Mouse (Mus musculus) embryonic facial prominence, embryonic 13.5 days (tissue): ENCODE measurements at regions not wholly inside any gene's neighbourhood (a gene's known extent, or its start where the extent isn't known, plus 50 kb on each side); places are given as distances from the start of the nearest gene placed in this dataset.

Experiments
- ATAC-seq: fragments of 200-750 bp; cut with Nextera tagmentation; 2 replicates; pipeline ENCODE4 v1.8.0; 2017; ENCODE audit warnings: low read depth; ENCODE audit not compliant: insufficient number of reproducible peaks, insufficient read depth, low FRiP score, low TSS enrichment
- H3K27ac ChIP-seq: fragments of 300-500 bp; sonication (generic); 2 replicates; pipeline ENCODE4 v1.5.1; 2015; ENCODE audit warnings: moderate library complexity, mild to moderate bottlenecking, inconsistent platforms
- H3K27me3 ChIP-seq: fragments of 300-500 bp; sonication (generic); 2 replicates; pipeline ENCODE4 v1.6.1; 2015; ENCODE audit warnings: mild to moderate bottlenecking, inconsistent platforms
- H3K36me3 ChIP-seq: fragments of 300-500 bp; sonication (generic); 2 replicates; pipeline ENCODE4 v1.6.1; 2015; ENCODE audit warnings: mild to moderate bottlenecking, inconsistent platforms
- H3K4me1 ChIP-seq: fragments of 300-500 bp; sonication (generic); 2 replicates; pipeline ENCODE4 v1.6.1; 2015; ENCODE audit warnings: inconsistent platforms
- H3K4me2 ChIP-seq: fragments of 300-500 bp; sonication (generic); 2 replicates; pipeline ENCODE4 v1.6.1; 2015; ENCODE audit warnings: moderate library complexity, mild to moderate bottlenecking, inconsistent platforms
- H3K4me3 ChIP-seq: fragments of 300-500 bp; sonication (generic); 2 replicates; pipeline ENCODE4 v1.5.1; 2015; ENCODE audit warnings: mild to moderate bottlenecking, inconsistent platforms
- H3K9ac ChIP-seq: fragments of 300-500 bp; sonication (generic); 2 replicates; pipeline ENCODE4 v1.6.1; 2015; ENCODE audit warnings: mild to moderate bottlenecking, inconsistent platforms
- H3K9me3 ChIP-seq: fragments of 300-500 bp; sonication (generic); 2 replicates; pipeline ENCODE4 v1.6.1; 2016; ENCODE audit warnings: inconsistent platforms
- WGBS: fragments of 180-500 bp; shearing (Covaris S2); methylation state at CpG from one replicate; pipeline ENCODE4 v1.1.7; 2015; ENCODE audit warnings: mixed read lengths; 5-methylcytosine and 5-hydroxymethylcytosine counted together

DNA sequence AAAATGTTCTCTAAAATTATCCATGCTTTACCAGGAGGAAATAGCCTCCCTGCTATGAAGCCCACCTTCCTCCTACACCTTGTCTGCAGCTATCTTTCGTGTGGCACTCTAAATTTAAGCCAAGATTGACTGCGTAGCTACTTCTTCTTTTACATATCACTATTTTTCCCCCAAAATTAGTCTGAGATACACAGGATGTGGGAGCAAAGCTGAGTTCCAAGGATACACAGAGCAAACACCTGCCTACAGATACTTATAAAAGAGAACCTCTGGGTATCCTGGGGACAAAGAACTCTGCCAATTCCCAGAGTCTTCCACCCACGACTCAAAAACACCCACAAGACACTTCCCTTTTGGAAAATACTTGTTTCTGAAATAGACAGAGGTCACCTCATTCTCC lies 235.3 kb downstream of the 1190002N15Rik start:
- Histone ChIP-seq H3K9ac (no peak overlapping the region), H3K27ac (no peak overlapping the region), H3K27me3 (no peaks in the 10 kb centered on the region), H3K9me3 (no peaks in the 10 kb centered on the region), H3K4me3 (no peak overlapping the region), H3K4me2 (no peak overlapping the region), H3K36me3 (no peaks in the 10 kb centered on the region), H3K4me1 (no peaks in the 10 kb centered on the region)
- 73% methylated on average over 3 of the region's 3 CpGs for WGBS
- no peak for ATAC-seq

GRCm38 (mm10) chr9:94301896-94302295 lies 236.0 kb downstream of the 1190002N15Rik start:
- Histone ChIP-seq H3K27ac (no peak overlapping the region), H3K4me3 (no peak overlapping the region), H3K9me3 (no peaks in the 10 kb centered on the region), H3K4me1 (no peaks in the 10 kb centered on the region), H3K36me3 (no peaks in the 10 kb centered on the region), H3K9ac (no peak overlapping the region), H3K4me2 (no peak overlapping the region), H3K27me3 (no peaks in the 10 kb centered on the region)
- WGBS, result 92% methylated on average over 1 of the region's 1 CpGs
- no peak for ATAC-seq

DNA sequence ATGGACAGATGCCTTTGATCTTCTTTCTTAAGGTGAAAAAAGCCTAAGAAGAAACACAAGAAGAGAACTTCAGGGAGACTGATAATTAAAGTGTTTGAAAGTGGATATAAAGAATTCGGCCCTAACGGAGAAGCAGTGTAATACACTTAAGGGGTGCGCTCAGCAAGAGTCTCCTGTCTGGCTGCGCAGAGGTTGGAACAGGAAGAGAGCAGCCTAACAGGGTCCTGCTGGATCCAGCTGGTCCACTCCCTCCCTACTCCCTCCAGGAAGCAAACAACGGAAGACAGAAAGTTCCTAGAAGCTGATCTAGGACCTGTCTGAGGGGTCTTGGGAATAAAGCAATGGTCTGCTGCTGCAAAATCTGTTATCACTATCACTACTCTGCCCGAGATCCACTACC lies 242.4 kb downstream of the 1190002N15Rik start:
- no peaks in the 10 kb centered on the region for H3K9me3 ChIP-seq
- no peaks in the 10 kb centered on the region for H3K36me3 ChIP-seq
- no peak overlapping the region for H3K4me3 ChIP-seq
- ATAC-seq, result no peak
- WGBS, result 70% methylated on average over 6 of the region's 6 CpGs
- no peak overlapping the region for H3K9ac ChIP-seq
- H3K4me1 ChIP-seq, result no peaks in the 10 kb centered on the region
- no peaks in the 10 kb centered on the region for H3K27me3 ChIP-seq
- H3K27ac ChIP-seq, result no peak overlapping the region
- no peak overlapping the region for H3K4me2 ChIP-seq

- Histone ChIP-seq H3K27me3 (no peaks in the 10 kb centered on the region), H3K36me3 (no peaks in the 10 kb centered on the region), H3K9me3 (no peaks in the 10 kb centered on the region), H3K4me2 (no peak overlapping the region), H3K4me1 (no peaks in the 10 kb centered on the region), H3K9ac (no peak overlapping the region), H3K4me3 (no peak overlapping the region), H3K27ac (no peak overlapping the region)
- no peak for ATAC-seq
- 76% methylated on average over 3 of the region's 3 CpGs for WGBS
These were observed 245.7 kb downstream of the 1190002N15Rik start for GRCm38 (mm10) chr9:94292147-94292546.

- Histone ChIP-seq H3K36me3 (no peaks in the 10 kb centered on the region), H3K4me1 (no peaks in the 10 kb centered on the region), H3K27me3 (no peaks in the 10 kb centered on the region), H3K27ac (no peak overlapping the region), H3K9ac (no peak overlapping the region), H3K4me3 (no peak overlapping the region), H3K4me2 (no peak overlapping the region), H3K9me3 (no peaks in the 10 kb centered on the region)
- ATAC-seq, result no peak
These were observed 248.3 kb downstream of the 1190002N15Rik start for GRCm38 (mm10) chr9:94289546-94289945.

- H3K27me3 ChIP-seq, result no peaks in the 10 kb centered on the region
- no peak overlapping the region for H3K4me3 ChIP-seq
- H3K9me3 ChIP-seq, result no peaks in the 10 kb centered on the region
- WGBS, result 61% methylated on average over 2 of the region's 2 CpGs
- H3K4me1 ChIP-seq, result no peaks in the 10 kb centered on the region
- ATAC-seq, result no peak
- no peaks in the 10 kb centered on the region for H3K36me3 ChIP-seq
- H3K27ac ChIP-seq, result no peak overlapping the region
- no peak overlapping the region for H3K4me2 ChIP-seq
- H3K9ac ChIP-seq, result no peak overlapping the region
These were observed 250.3 kb downstream of the 1190002N15Rik start for GRCm38 (mm10) chr9:94287559-94287958.

DNA sequence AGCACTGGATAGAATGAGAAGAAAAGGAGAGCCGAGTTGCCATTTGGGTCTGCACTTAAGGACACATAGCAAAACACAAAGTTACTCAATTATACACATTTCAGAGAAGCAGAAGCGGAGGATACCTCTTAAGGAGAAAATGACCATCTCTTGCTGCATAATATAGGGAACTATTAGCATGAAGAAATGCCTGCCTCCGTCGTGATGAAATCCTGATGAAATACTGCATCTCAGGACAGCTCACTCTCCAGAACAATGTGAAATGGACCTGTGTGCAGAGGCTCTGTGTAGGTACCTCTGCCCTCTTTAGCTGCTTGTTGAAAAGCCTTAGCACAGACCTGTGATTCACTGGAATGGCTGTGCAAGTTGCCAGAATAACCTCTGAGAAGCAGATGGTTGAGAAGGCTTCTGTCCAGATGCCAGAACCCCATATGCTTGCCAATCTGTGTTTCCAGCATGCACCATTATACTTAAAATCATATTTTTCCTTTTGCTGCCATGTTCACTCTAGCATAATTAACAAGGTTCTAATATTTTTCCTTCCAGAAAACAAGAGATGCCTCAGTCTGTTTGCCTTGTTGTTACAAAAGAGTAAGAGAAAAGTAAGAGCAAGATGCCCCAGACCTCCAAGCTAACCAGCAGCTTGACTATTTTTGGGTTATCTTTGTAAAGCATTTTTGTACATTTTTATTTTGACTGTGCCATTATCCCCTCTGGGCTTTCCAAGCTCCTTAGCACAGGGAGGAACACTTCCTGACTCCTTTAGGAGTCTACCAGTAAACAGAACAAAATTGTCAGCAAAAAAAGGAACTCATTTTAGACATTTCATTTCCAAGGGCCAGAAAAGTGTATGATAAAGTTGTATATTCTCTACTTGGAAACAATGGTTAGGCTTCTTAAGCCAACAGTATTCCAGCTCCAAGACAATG lies 259.0 kb downstream of the 1190002N15Rik start:
- no peak overlapping the region for H3K4me2 ChIP-seq
- H3K4me3 ChIP-seq, result no peak overlapping the region

GRCm38 (mm10) chr9:94277096-94277495 lies 260.8 kb downstream of the 1190002N15Rik start:
- H3K9me3 ChIP-seq, result no peaks in the 10 kb centered on the region
- no peak overlapping the region for H3K27ac ChIP-seq
- H3K9ac ChIP-seq, result no peak overlapping the region
- H3K4me3 ChIP-seq, result no peak overlapping the region
- no peak for ATAC-seq
- H3K36me3 ChIP-seq, result no peaks in the 10 kb centered on the region
- 80% methylated on average over 3 of the region's 3 CpGs for WGBS
- no peak overlapping the region for H3K4me2 ChIP-seq
- H3K4me1 ChIP-seq, result no peaks in the 10 kb centered on the region
- no peaks in the 10 kb centered on the region for H3K27me3 ChIP-seq

More for the DNA sequence above, 259.0 kb downstream of the 1190002N15Rik start:
- Histone ChIP-seq H3K36me3 (no peaks in the 10 kb centered on the region), H3K27me3 (no peaks in the 10 kb centered on the region), H3K9ac (no peak overlapping the region), H3K9me3 (no peaks in the 10 kb centered on the region), H3K4me1 (no peaks in the 10 kb centered on the region), H3K27ac (no peak overlapping the region)
- no peak for ATAC-seq
- 79% methylated on average over 4 of the region's 4 CpGs for WGBS

DNA sequence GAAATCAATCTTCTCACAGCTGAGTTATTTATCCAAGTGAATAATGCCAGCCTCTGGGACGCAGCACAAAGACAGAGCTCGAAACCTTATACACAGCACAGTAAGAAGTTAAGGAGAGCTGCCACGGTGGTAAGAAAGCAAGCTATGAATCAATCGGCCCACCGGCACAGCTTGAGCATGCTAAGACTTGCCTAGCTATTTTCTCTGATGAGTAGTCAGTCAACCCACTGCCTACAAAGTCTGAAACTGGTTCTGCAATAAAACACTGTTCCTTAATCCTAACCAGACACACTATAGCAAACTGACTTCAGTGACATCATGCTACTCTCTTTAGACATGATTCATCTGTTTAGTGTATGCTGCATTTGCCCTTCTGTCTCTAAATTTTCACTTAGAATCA lies 268.7 kb downstream of the 1190002N15Rik start:
- peaks cover 8% of the 10 kb centered on the region; the same call in 1 of the 2 replicates for H3K4me1 ChIP-seq
- H3K9me3 ChIP-seq, result no peaks in the 10 kb centered on the region
- no peak overlapping the region for H3K4me2 ChIP-seq
- no peaks in the 10 kb centered on the region for H3K36me3 ChIP-seq
- H3K27me3 ChIP-seq, result no peaks in the 10 kb centered on the region
- no peak overlapping the region for H3K9ac ChIP-seq
- WGBS, result 49% methylated on average over 5 of the region's 5 CpGs
- no peak overlapping the region for H3K27ac ChIP-seq
- no peak overlapping the region for H3K4me3 ChIP-seq
- ATAC-seq, result peak; percentile 52; the same call in 1 of the 2 replicates

DNA sequence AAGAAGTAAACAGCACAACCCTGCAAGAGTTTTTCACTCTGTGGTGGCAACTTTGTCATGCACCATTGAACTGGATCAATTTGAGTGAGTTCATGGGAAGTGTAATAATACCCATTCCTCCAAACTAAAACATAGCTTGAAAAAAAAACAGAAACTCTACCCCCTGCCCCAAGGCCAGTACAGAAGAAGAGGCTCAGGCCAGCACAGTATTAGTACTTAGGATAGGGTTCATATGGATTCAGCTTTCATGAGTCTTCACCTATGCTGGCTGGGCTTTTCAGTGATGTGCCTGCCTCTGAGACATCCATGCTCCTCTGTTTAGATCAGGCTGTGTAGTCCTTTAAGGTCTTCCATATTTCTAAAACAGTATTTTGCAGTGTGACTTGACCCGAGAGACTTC lies 270.6 kb downstream of the 1190002N15Rik start:
- peaks cover 8% of the 10 kb centered on the region; the same call in 1 of the 2 replicates for H3K4me1 ChIP-seq
- 90% methylated on average over 1 of the region's 1 CpGs for WGBS
- H3K9me3 ChIP-seq, result no peaks in the 10 kb centered on the region
- H3K27ac ChIP-seq, result no peak overlapping the region
- no peaks in the 10 kb centered on the region for H3K27me3 ChIP-seq
- no peaks in the 10 kb centered on the region for H3K36me3 ChIP-seq
- no peak overlapping the region for H3K4me3 ChIP-seq
- ATAC-seq, result no peak
- H3K4me2 ChIP-seq, result no peak overlapping the region
- H3K9ac ChIP-seq, result no peak overlapping the region

DNA sequence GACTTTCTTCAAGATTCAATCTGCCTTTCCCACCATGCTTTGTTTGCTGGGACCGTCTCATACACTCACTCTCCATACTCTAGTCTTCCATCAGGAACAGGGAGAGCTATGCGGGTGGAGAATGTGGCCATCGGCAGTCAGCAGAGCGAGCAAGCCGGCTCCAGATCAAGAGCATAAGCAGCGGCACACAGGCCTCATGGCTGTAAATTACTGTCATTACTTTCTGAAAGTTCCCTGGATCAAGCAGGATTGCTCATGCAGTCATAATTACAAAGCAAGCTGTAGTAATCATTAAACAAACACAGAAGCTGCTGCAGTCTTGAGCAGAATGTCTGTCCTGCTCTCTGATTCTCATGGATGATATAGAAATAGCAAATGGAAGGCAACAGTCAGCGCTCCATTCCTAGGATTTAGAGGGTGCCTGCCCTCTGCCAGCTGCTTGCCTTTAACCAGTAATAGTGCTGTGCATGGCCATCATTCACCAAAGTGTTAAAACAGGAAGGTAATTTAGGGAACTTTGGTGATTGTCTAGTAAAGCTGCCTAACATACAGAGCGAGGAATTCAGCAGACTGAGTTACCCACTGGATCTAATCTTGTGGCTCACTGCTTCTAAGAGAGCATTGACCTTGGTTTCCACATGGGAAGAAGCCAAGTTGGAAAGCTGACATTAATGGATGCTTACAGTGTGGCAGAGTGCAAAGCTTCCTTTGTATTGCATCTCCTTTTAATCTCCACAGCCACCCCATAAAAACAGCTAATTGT lies 298.2 kb downstream of the 1190002N15Rik start:
- Histone ChIP-seq H3K9ac (no peak overlapping the region), H3K4me3 (no peak overlapping the region), H3K4me2 (no peak overlapping the region), H3K27ac (peak overlapping the region; percentile 60; the same call in 1 of the 2 replicates), H3K36me3 (no peaks in the 10 kb centered on the region), H3K27me3 (no peaks in the 10 kb centered on the region), H3K4me1 (peaks cover 5% of the 10 kb centered on the region; the same call in 1 of the 2 replicates), H3K9me3 (no peaks in the 10 kb centered on the region)
- WGBS, result 61% methylated on average over 8 of the region's 8 CpGs
- ATAC-seq, result no peak

- Histone ChIP-seq H3K9me3 (no peaks in the 10 kb centered on the region), H3K4me2 (no peak overlapping the region), H3K27ac (no peak overlapping the region), H3K9ac (no peak overlapping the region), H3K4me3 (no peak overlapping the region), H3K27me3 (no peaks in the 10 kb centered on the region), H3K4me1 (peaks cover 5% of the 10 kb centered on the region; the same call in 1 of the 2 replicates), H3K36me3 (no peaks in the 10 kb centered on the region)
- ATAC-seq, result no peak
These were observed 299.3 kb downstream of the 1190002N15Rik start for GRCm38 (mm10) chr9:94238565-94238964.
